ENCODE assay signal across 20 mouse cellular contexts in genomic region chr8:49696709-49697108, GRCm38 (mm10).
DNase-seq lines count a peak whose midpoint lies in the region; TF ChIP-seq lines count a peak whose summit lies in the region.
"Had no signal": no experiment of that assay in that cellular context is flagged by ENCODE, and none has a peak within 500 bp of the region (broad histone marks: within the 10 kb centered on the region; RNA-seq: fewer than 3 reads in every experiment).

No protein-coding gene starts in this region.

- no peak overlapping the region for H3K9ac ChIP-seq in heart, adult 2 months (ENCODE audit: low read depth, low read length)
- H3K9ac ChIP-seq: embryonic facial prominence, embryonic 15.5 days; hindbrain, embryonic 12.5 days had no signal

- H3K27me3 ChIP-seq in C2C12 (ENCODE audit: control insufficient read depth, insufficient read depth, insufficient read length): no peaks in the 10 kb centered on the region
- H3K27me3 ChIP-seq in heart, adult 2 months (ENCODE audit: control insufficient read depth, insufficient read depth, low read length): no peaks in the 10 kb centered on the region
- H3K27me3 ChIP-seq: embryonic facial prominence, embryonic 15.5 days; hindbrain, embryonic 12.5 days had no signal

- no peaks in the 10 kb centered on the region for H3K36me3 ChIP-seq in C2C12 (ENCODE audit: control insufficient read depth, insufficient read depth)
- no peaks in the 10 kb centered on the region for H3K36me3 ChIP-seq in heart, adult 2 months (ENCODE audit: control insufficient read depth, insufficient read depth, low read length)
- H3K36me3 ChIP-seq: embryonic facial prominence, embryonic 15.5 days; forebrain, embryonic 10.5 days; heart, embryonic 10.5 days; hindbrain, embryonic 12.5 days had no signal

- H3K4me1 ChIP-seq in heart, adult 2 months (ENCODE audit: control insufficient read depth, insufficient read depth, low read length): no peaks in the 10 kb centered on the region
- H3K4me1 ChIP-seq: forebrain, embryonic 10.5 days; heart, embryonic 10.5 days; hindbrain, embryonic 12.5 days had no signal

- H3K79me2 ChIP-seq in C2C12 (ENCODE audit: control insufficient read depth, insufficient read depth): no peaks in the 10 kb centered on the region
- no peaks in the 10 kb centered on the region for H3K79me2 ChIP-seq in heart, adult 2 months (replicated peaks; ENCODE audit: control insufficient read depth, insufficient read depth, low read length)

- TF ChIP-seq EP300 in heart, adult 2 months (IDR thresholded peaks at IDR 0.05; ENCODE audit: insufficient read depth, low read depth, low read length): no peak

- no peak overlapping the region for H3K27ac ChIP-seq in heart, adult 2 months
- H3K27ac ChIP-seq: embryonic facial prominence, embryonic 15.5 days; forebrain, embryonic 10.5 days; heart, embryonic 10.5 days; hindbrain, embryonic 12.5 days had no signal

- no peak for TF ChIP-seq CTCF in C2C12 (IDR thresholded peaks at IDR 0.05; ENCODE audit: control insufficient read depth, insufficient read depth, insufficient read length)
- TF ChIP-seq CTCF in heart, adult 2 months (IDR thresholded peaks at IDR 0.05): no peak

- peak; percentile 2 for DNase-seq in kidney, adult 9 months
- DNase-seq in kidney, postnatal 4 days: no peak
- DNase-seq in adipocyte (ENCODE audit: low spot score): peak; percentile 19
- no peak for DNase-seq in cerebellum, postnatal 36 days
- DNase-seq in heart, adult 2 months: no peak
- DNase-seq: adrenal gland, adult 8-10 months; B cell, adult 2 months; cerebellum, adult 11 months; cerebellum, adult 8-10 months; cerebellum, postnatal 14 days; gastrocnemius, postnatal 36 days; heart, adult 11 months; heart, postnatal 10 days; heart, postnatal 4 days had no signal

- 45% methylated on average over 2 of the region's 2 CpGs for WGBS in heart, adult 2 months

- TF ChIP-seq POLR2A in heart, adult 2 months (IDR thresholded peaks at IDR 0.05; ENCODE audit: insufficient read depth, low read depth, low read length): no peak

- intact Hi-C loops in heart, adult 2 months (cut with DNase I): no loop called here

- H3K4me3 ChIP-seq in C2C12 (ENCODE audit: insufficient read depth, poor library complexity, severe bottlenecking): no peak overlapping the region
- H3K4me3 ChIP-seq in heart, adult 2 months: no peak overlapping the region
- H3K4me3 ChIP-seq: embryonic facial prominence, embryonic 15.5 days; erythroblast, embryonic 14.5 days; forebrain, embryonic 10.5 days; heart, embryonic 10.5 days; hindbrain, embryonic 12.5 days had no signal

- H3K79me3 ChIP-seq in C2C12 (ENCODE audit: low read depth): no peaks in the 10 kb centered on the region

- H3ac ChIP-seq in C2C12 (ENCODE audit: control insufficient read depth, insufficient read length, low read depth): no peak overlapping the region

TF ChIP-seq in C2C12, 6 proteins besides CTCF, POLR2A, EP300 and RAD21:
- peak; percentile 10 for TF ChIP-seq CEBPB (IDR thresholded peaks at IDR 0.05; ENCODE audit: low read depth)
- no peak for TF ChIP-seq USF1 (IDR thresholded peaks at IDR 0.05; ENCODE audit: low read depth)
- no peak for TF ChIP-seq MAX (IDR thresholded peaks at IDR 0.05)
- TF ChIP-seq MYOD1 (IDR thresholded peaks at IDR 0.05; ENCODE audit: control insufficient read depth, insufficient read length, low read depth): no peak

Comparison
In these comparisons a context has a peak if more than half of its experiments do, and no peak if none do; other contexts are left out.
1. DNase-seq: peak in kidney, adult 9 months (single experiment) and adipocyte (single experiment); none in kidney, postnatal 4 days (0 of 2), cerebellum, postnatal 36 days (0 of 2) and heart, adult 2 months (0 of 2).